9 mouse cellular contexts compared by ENCODE assay signal in the genomic region with DNA sequence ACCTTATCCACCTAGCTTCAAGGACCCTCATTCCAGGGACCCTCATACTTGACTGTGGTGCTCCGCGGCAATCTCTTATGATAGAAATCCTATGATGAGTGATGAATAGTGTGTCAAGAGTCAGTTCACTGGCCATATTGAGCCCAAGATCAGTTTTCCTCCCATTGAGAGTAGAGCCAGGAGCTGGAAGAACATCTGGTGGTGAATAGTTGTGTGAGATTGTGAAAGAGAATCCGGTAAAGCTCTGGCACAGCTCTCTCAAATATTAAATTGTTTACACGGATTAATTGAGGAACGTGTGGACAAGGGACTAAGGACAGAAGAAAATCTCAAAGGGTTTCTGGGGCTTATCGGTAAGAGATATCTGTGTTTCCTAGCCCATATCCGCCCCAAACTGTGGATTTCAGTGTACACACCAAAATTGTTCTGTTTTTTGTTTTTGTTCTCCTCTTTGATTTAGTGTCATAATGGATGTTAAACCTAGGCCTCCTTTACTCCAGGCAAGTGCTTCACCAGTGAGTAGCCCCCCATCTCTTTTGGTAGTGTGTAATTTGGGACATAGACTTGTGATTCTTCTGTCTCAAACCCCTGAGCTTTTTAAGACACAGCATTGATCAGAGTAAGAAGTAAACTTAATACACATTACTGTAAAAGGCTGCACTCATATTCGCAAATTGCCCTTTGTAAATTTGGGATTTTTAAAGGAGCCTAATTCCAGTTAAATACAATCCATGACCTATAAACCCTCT. TPM values are rescaled to one million over a fixed set of nuclear protein-coding genes. Genes with fewer than 3 reads are reported as not detected.
A peak's percentile ranks its signal among the peaks of the same experiment; 100 is the strongest.
DNase-seq lines count a peak whose midpoint lies in the region; ATAC-seq and TF ChIP-seq lines count a peak whose summit lies in the region.
"Had no signal": no experiment of that assay in that cellular context is flagged by ENCODE, and none has a peak within 500 bp of the region (broad histone marks: within the 10 kb centered on the region; RNA-seq: fewer than 3 reads in every experiment).

No protein-coding gene starts in this region.

- H3K27ac ChIP-seq in lung, embryonic 14.5 days (ENCODE audit: low read depth) = no peak overlapping the region
- H3K27ac ChIP-seq in forebrain, embryonic 13.5 days = no peak overlapping the region
- H3K27ac ChIP-seq in limb, embryonic 14.5 days (replicated peaks; ENCODE audit: low read depth, low read length) = no peak overlapping the region
- H3K27ac ChIP-seq in small intestine, adult 2 months (ENCODE audit: insufficient read depth, low read depth, low read length) = no peak overlapping the region

- no peaks in the 10 kb centered on the region for H3K36me3 ChIP-seq in lung, embryonic 14.5 days (ENCODE audit: insufficient read depth)
- 0 out of 2 replicates have a peak, but pooled peaks cover 7% of the 10 kb centered on the region for H3K36me3 ChIP-seq in forebrain, embryonic 13.5 days (ENCODE audit: poor library complexity, severe bottlenecking)
- 0 out of 2 replicates have a peak, but pooled peaks cover 3% of the 10 kb centered on the region for H3K36me3 ChIP-seq in limb, embryonic 14.5 days (ENCODE audit: control insufficient read depth, insufficient read depth, low read length)
- H3K36me3 ChIP-seq in small intestine, adult 2 months (ENCODE audit: control insufficient read depth, insufficient read depth, low read length) = peaks cover 2% of the 10 kb centered on the region; the same call in 1 of the 2 replicates

- no peak for DNase-seq in lung, embryonic 14.5 days
- no peak for DNase-seq in lung, postnatal 10 days
- no peak for DNase-seq in limb, embryonic 14.5 days (ENCODE audit: low spot score)
- DNase-seq in retina, embryonic 14.5 days (ENCODE audit: low spot score) = no peak
- DNase-seq in spleen, adult 12 weeks (ENCODE audit: low spot score) = no peak

- H3K9ac ChIP-seq in lung, embryonic 14.5 days = no peak overlapping the region
- no peak overlapping the region for H3K9ac ChIP-seq in forebrain, embryonic 13.5 days
- peak overlapping the region; percentile 72; the same call in 1 of the 2 replicates for H3K9ac ChIP-seq in limb, embryonic 14.5 days (ENCODE audit: low read depth, low read length, severe bottlenecking)

- no peak for TF ChIP-seq POLR2A in limb, embryonic 14.5 days (IDR thresholded peaks at IDR 0.05; ENCODE audit: borderline replicate concordance, extremely low read depth, insufficient read depth, insufficient read length)
- no peak for TF ChIP-seq POLR2A in small intestine, adult 2 months (IDR thresholded peaks at IDR 0.05; ENCODE audit: low read depth, low read length)

- 77% methylated on average over 8 of the region's 8 CpGs for WGBS in lung, embryonic 14.5 days
- 78% methylated on average over 8 of the region's 8 CpGs for WGBS in forebrain, embryonic 13.5 days
- 79% methylated on average over 8 of the region's 8 CpGs for WGBS in limb, embryonic 14.5 days
- 72% methylated on average over 8 of the region's 8 CpGs for WGBS in small intestine, adult 2 months

- peak overlapping the region; percentile 83 for H3K4me2 ChIP-seq in lung, embryonic 14.5 days
- H3K4me2 ChIP-seq in forebrain, embryonic 13.5 days = no peak overlapping the region
- no peak overlapping the region for H3K4me2 ChIP-seq in limb, embryonic 14.5 days (replicated peaks; ENCODE audit: low read depth, low read length, severe bottlenecking)

- H3K27me3 ChIP-seq in lung, embryonic 14.5 days (ENCODE audit: insufficient read depth, low read length) = no peaks in the 10 kb centered on the region
- no peaks in the 10 kb centered on the region for H3K27me3 ChIP-seq in forebrain, embryonic 13.5 days
- H3K27me3 ChIP-seq in limb, embryonic 14.5 days (ENCODE audit: control insufficient read depth, insufficient read depth, low read length) = no peaks in the 10 kb centered on the region
- no peaks in the 10 kb centered on the region for H3K27me3 ChIP-seq in small intestine, adult 2 months (ENCODE audit: control insufficient read depth, insufficient read depth, low read length)

- ATAC-seq in lung, embryonic 14.5 days (ENCODE audit: insufficient read depth) = no peak; the same call in 1 of the 2 replicates
- ATAC-seq in forebrain, embryonic 13.5 days = no peak; the same call in 1 of the 2 replicates
- no peak for ATAC-seq in limb, embryonic 14.5 days (ENCODE audit: low FRiP score, low read depth)
- no peak for ATAC-seq in CD4-positive, CD25-positive, alpha-beta regulatory T cell, adult 4 months

- H3K4me1 ChIP-seq in lung, embryonic 14.5 days (ENCODE audit: insufficient read depth) = no peaks in the 10 kb centered on the region
- peaks cover 3% of the 10 kb centered on the region; the same call in 1 of the 2 replicates for H3K4me1 ChIP-seq in forebrain, embryonic 13.5 days
- no peaks in the 10 kb centered on the region for H3K4me1 ChIP-seq in limb, embryonic 14.5 days (ENCODE audit: control insufficient read depth, insufficient read depth, low read length)
- H3K4me1 ChIP-seq in small intestine, adult 2 months (ENCODE audit: control insufficient read depth, insufficient read depth, insufficient read length, low read length) = peaks cover 2% of the 10 kb centered on the region; the same call in 1 of the 2 replicates

- no peak for TF ChIP-seq CTCF in lung, embryonic 14.5 days (IDR thresholded peaks at IDR 0.05; ENCODE audit: low read depth)
- TF ChIP-seq CTCF in small intestine, adult 2 months (IDR thresholded peaks at IDR 0.05; ENCODE audit: extremely low read depth, insufficient read length, insufficient replicate concordance, low read depth, low read length) = no peak

- H3K4me3 ChIP-seq in lung, embryonic 14.5 days (ENCODE audit: low read depth, low read length) = peak overlapping the region; percentile 54
- peak overlapping the region; percentile 73 for H3K4me3 ChIP-seq in forebrain, embryonic 13.5 days
- H3K4me3 ChIP-seq in limb, embryonic 14.5 days (replicated peaks; ENCODE audit: low read length) = peak overlapping the region; percentile 87
- H3K4me3 ChIP-seq in small intestine, adult 2 months (ENCODE audit: low read depth, low read length) = peak overlapping the region; percentile 86

- no peaks in the 10 kb centered on the region for H3K9me3 ChIP-seq in lung, embryonic 14.5 days (ENCODE audit: low read depth, low read length)
- H3K9me3 ChIP-seq in forebrain, embryonic 13.5 days (replicated peaks) = peaks cover 8% of the 10 kb centered on the region; the same call in 1 of the 2 replicates
- H3K9me3 ChIP-seq in limb, embryonic 14.5 days (ENCODE audit: control insufficient read depth, low read length) = 0 out of 2 replicates have a peak, but pooled peaks cover 4% of the 10 kb centered on the region

RNA-seq across cellular contexts. Expression of a gene that starts 0.4 kb away (rescaled TPM):
- polyA plus RNA-seq in lung, embryonic 14.5 days (2014; fragmentation: Nextera tagmentation; extraction: Ambion mirVana) = 7.5 and 8.0 TPM in 2 replicates
- 10.3 and 11.5 TPM in 2 replicates for polyA plus RNA-seq in forebrain, embryonic 13.5 days (2015; fragmentation: Nextera tagmentation; extraction: Ambion mirVana)
- 3.4 and 4.1 TPM in 2 replicates for polyA plus RNA-seq in limb, embryonic 14.5 days (2012; rRNA removed)
- 6.9 and 7.6 TPM in 2 replicates for polyA plus RNA-seq in limb, embryonic 14.5 days (2014; fragmentation: Nextera tagmentation; extraction: Ambion mirVana)
- polyA plus RNA-seq in small intestine, adult 2 months (2012; rRNA removed) = 0.19 TPM in 1 of 2 replicates, not detected in the other
- 1 to 10 TPM; 6.1 to 8.8 TPM for polyA plus RNA-seq in CD4-positive, CD25-positive, alpha-beta regulatory T cell, adult 4 months (2017; shearing (Covaris generic))

RNA-seq across cellular contexts. Expression of a gene that starts 17.8 kb away (rescaled TPM):
- 3.0 and 3.5 TPM in 2 replicates for polyA plus RNA-seq in lung, embryonic 14.5 days (2014; fragmentation: Nextera tagmentation; extraction: Ambion mirVana)
- polyA plus RNA-seq in forebrain, embryonic 13.5 days (2015; fragmentation: Nextera tagmentation; extraction: Ambion mirVana) = 4.1 and 4.8 TPM in 2 replicates
- 5.0 TPM in 2 replicates for polyA plus RNA-seq in limb, embryonic 14.5 days (2012; rRNA removed)
- 3.0 and 3.7 TPM in 2 replicates for polyA plus RNA-seq in limb, embryonic 14.5 days (2014; fragmentation: Nextera tagmentation; extraction: Ambion mirVana)
- not detected in 2 replicates for polyA plus RNA-seq in small intestine, adult 2 months (2012; rRNA removed)
- polyA plus RNA-seq in CD4-positive, CD25-positive, alpha-beta regulatory T cell, adult 4 months (2017; shearing (Covaris generic)) = 1 to 10 TPM in 1 of 2 experiments, not detected in 1; 1.1 TPM

RNA-seq across cellular contexts. Expression of a gene that starts 33.6 kb away (rescaled TPM):
- polyA plus RNA-seq in lung, embryonic 14.5 days (2014; fragmentation: Nextera tagmentation; extraction: Ambion mirVana) = 3.1 and 4.4 TPM in 2 replicates
- polyA plus RNA-seq in forebrain, embryonic 13.5 days (2015; fragmentation: Nextera tagmentation; extraction: Ambion mirVana) = 2.4 and 3.1 TPM in 2 replicates
- polyA plus RNA-seq in limb, embryonic 14.5 days (2012; rRNA removed) = 2.5 and 2.6 TPM in 2 replicates
- polyA plus RNA-seq in limb, embryonic 14.5 days (2014; fragmentation: Nextera tagmentation; extraction: Ambion mirVana) = 2.2 and 2.5 TPM in 2 replicates
- 0.22 and 0.28 TPM in 2 replicates for polyA plus RNA-seq in small intestine, adult 2 months (2012; rRNA removed)
- 1 to 10 TPM; 1.5 to 2.9 TPM for polyA plus RNA-seq in CD4-positive, CD25-positive, alpha-beta regulatory T cell, adult 4 months (2017; shearing (Covaris generic))

RNA-seq across cellular contexts. Expression of a gene that starts 50.0 kb away (rescaled TPM):
- polyA plus RNA-seq in lung, embryonic 14.5 days (2014; fragmentation: Nextera tagmentation; extraction: Ambion mirVana) = not detected in 2 replicates
- not detected in 2 replicates for polyA plus RNA-seq in forebrain, embryonic 13.5 days (2015; fragmentation: Nextera tagmentation; extraction: Ambion mirVana)
- not detected in 2 replicates for polyA plus RNA-seq in limb, embryonic 14.5 days (2012; rRNA removed)
- polyA plus RNA-seq in limb, embryonic 14.5 days (2014; fragmentation: Nextera tagmentation; extraction: Ambion mirVana) = not detected in 2 replicates
- polyA plus RNA-seq in small intestine, adult 2 months (2012; rRNA removed) = not detected in 2 replicates
- polyA plus RNA-seq in CD4-positive, CD25-positive, alpha-beta regulatory T cell, adult 4 months (2017; shearing (Covaris generic)) = not detected
- polyA plus RNA-seq: brain, embryonic 14.5 days had no signal

RNA-seq across cellular contexts. Expression of a gene that starts 58.1 kb away (rescaled TPM):
- 5.6 and 6.4 TPM in 2 replicates for polyA plus RNA-seq in lung, embryonic 14.5 days (2014; fragmentation: Nextera tagmentation; extraction: Ambion mirVana)
- polyA plus RNA-seq in forebrain, embryonic 13.5 days (2015; fragmentation: Nextera tagmentation; extraction: Ambion mirVana) = 6.8 and 8.7 TPM in 2 replicates
- 2.9 and 3.8 TPM in 2 replicates for polyA plus RNA-seq in limb, embryonic 14.5 days (2012; rRNA removed)
- polyA plus RNA-seq in limb, embryonic 14.5 days (2014; fragmentation: Nextera tagmentation; extraction: Ambion mirVana) = 3.8 and 6.3 TPM in 2 replicates
- polyA plus RNA-seq in small intestine, adult 2 months (2012; rRNA removed) = 0.10 TPM in 1 of 2 replicates, not detected in the other
- 10 to 100 TPM; 14.1 to 16.6 TPM for polyA plus RNA-seq in CD4-positive, CD25-positive, alpha-beta regulatory T cell, adult 4 months (2017; shearing (Covaris generic))
